Mouse (Mus musculus) macrophage (primary cell): ENCODE results near the gene Cnnm4. TPM values are rescaled to one million over a fixed set of nuclear protein-coding genes. Genes with fewer than 3 reads are reported as not detected.
A peak's percentile ranks its signal among the peaks of the same experiment; 100 is the strongest.

Source experiments
- H3K27ac ChIP-seq: fragments of 350-480 bp; formaldehyde crosslinking; 2 replicates; pipeline ENCODE4 v1.9.0; 2021
- H3K36me3 ChIP-seq: fragments of 350-480 bp; formaldehyde crosslinking; 2 replicates; pipeline ENCODE4 v1.9.0; 2021; ENCODE audit errors: inconsistent target
- H3K4me3 ChIP-seq: fragments of 350-480 bp; formaldehyde crosslinking; 2 replicates; pipeline ENCODE4 v1.9.0; 2021; ENCODE audit errors: inconsistent target
- H3K79me2 ChIP-seq: fragments of 350-480 bp; formaldehyde crosslinking; 2 replicates; pipeline ENCODE4 v1.9.0; 2021; ENCODE audit errors: inconsistent target
- WGBS: methylation state at CpG from one replicate; pipeline ENCODE4 v1.1.7; 2026; ENCODE audit warnings: inconsistent platforms; ENCODE audit not compliant: missing documents; 5-methylcytosine and 5-hydroxymethylcytosine counted together
- polyA plus RNA-seq: library from polyadenylated mRNA; stranded (reverse); fragments of 250-400 nt; gene quantifications from 3 replicates; pipeline ENCODE4 v1.2.4, GENCODE M21; 2018; ENCODE audit warnings: inconsistent platforms

Cnnm4 gene
- polyA plus RNA-seq, 1 experiment from 2014 or later: 3.0 TPM

DNA sequence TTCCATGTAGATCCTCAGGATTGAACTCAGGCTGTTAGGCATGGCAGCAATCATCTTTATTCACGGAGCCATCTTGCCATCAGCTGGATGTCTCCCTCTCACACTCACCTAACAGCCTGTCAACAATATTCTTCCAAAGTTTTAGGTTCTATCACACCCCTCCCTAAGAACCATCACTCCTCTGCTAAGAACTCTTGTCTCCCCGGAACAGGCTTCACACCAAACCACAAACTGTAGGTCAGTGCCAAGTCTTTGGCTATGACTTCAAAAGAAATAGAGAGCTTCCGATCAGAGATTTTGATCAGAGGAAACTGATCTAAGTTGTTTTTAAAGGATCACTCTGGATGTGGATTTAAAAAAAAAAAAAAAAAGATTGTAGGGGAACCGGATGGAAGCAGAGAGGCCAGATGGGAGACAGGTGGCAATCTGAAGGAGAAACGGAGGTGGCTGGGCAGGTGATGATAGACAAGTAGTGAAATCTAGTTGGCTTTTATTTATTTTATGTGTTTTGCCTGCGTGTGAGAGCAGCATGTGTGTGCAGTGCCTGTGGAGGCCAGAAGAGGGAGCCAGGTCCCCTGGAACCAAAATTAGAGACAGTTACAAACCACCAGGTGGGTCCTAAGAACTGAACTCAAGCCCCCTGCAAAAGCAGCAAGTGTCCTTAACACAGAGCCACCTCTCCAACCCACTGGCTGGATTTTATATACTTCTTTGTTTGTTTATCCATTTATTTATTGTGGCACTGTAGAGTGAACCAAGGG lies 17.2 kb upstream of the Cnnm4 start:
- no peaks in the 10 kb centered on the region for H3K79me2 ChIP-seq
- H3K27ac ChIP-seq: no peak overlapping the region
- no peak overlapping the region for H3K4me3 ChIP-seq
- 85% methylated on average over 6 of the region's 6 CpGs for WGBS
- no peaks in the 10 kb centered on the region for H3K36me3 ChIP-seq

DNA sequence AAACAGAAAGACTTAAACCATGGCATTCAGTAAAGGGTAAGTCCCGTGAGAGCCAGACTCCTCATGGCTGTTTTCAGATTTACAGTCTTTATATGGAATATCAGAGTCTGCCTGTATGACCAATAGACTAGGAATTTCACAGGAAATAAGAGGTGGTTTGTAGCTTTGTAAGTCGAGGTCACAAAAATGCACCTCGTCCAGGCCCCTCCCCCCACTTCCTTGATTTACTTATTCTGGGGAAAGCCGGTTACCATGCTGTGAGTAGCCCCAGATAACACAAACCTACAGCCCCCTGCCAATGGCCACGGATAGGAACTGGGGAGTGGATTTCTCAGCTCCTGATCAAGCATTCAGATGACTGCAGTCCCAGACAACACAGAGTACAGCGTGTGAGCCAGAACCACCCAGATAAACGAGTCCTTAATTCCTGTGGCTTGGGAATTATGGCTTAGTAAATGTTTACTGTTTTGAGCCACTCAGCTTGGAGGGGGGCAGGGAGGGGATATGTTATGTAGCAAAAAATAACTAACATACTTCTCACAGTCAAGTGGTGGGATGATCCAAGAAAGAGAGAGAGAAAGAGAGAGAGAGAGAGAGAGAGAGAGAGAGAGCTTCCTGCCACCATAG lies 13.9 kb upstream of the Cnnm4 start:
- WGBS: 49% methylated on average over 7 of the region's 7 CpGs
- Histone ChIP-seq H3K4me3 (no peak overlapping the region), H3K27ac (no peak overlapping the region), H3K79me2 (no peaks in the 10 kb centered on the region), H3K36me3 (no peaks in the 10 kb centered on the region)

DNA sequence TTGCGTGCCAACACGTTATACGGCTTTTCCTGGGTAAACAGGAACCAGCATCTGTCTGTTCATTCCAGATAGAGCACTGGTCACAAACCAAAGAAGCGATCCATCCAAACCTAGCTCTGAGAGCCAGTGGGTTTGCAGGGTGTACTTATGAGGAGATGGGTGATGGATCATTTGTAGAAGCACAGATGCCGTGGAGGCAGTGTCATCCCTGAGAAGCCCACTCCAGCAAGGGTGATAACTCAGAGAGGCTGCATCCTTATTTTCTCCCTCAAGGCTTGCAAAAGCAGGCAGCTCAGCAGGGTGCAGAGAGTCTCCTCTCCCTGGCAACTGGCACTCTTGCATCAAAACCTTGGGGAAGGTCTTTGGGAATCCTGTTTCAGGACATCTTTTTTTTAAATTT lies 13.3 kb upstream of the Cnnm4 start:
- Histone ChIP-seq H3K4me3 (no peak overlapping the region), H3K36me3 (no peaks in the 10 kb centered on the region), H3K27ac (no peak overlapping the region), H3K79me2 (no peaks in the 10 kb centered on the region)
- WGBS: 61% methylated on average over 5 of the region's 5 CpGs

DNA sequence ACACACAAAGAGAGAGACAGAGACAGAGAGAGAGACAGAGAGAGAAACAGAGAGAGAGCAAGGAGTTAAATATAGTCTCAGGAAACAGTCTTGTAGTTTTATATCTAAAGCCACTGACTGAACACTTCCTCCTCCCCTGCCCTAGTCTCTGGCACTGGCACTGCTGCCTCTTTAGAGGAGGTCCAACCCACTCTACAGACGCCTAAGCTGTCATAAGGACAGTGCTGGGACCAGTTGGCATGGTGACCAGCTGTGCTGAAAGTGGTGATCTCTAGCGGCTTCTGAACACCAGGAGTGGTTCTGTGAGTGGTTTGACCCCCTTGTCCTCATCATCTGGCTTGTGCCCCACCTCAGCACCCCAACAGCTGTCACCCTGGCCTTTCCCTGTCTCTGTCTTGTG lies 9.6 kb upstream of the Cnnm4 start:
- 3% methylated on average over 2 of the region's 2 CpGs for WGBS
- no peaks in the 10 kb centered on the region for H3K36me3 ChIP-seq
- no peak overlapping the region for H3K4me3 ChIP-seq
- H3K79me2 ChIP-seq: no peaks in the 10 kb centered on the region
- H3K27ac ChIP-seq: 0 out of 2 replicates have a peak overlapping the region, but pooled peaks have one; percentile 7

DNA sequence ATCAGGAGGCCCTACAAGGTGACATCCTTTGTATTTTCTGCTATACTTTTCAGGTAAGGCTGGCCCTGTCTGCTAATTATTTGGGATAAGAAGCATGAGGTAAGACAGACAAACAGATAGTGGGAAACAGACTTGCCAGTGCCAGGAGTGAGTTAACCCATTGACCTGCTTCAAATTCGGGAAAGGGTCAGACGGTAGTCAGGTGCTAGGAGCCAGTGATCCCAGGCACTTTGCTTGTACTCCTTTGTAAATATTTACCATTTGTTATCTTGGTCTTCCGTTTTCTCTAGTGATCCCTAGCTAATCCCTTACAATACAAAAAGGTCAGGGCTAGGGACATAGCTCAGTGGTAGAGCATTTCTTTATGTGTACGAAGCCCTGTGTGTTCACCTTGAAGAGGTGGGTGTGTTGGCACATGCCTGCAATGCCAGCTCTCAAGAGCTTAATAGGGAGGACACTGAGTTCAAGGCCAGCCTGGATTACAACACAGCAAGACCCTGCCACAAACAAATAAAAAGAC lies 5.7 kb upstream of the Cnnm4 start:
- Histone ChIP-seq H3K36me3 (no peaks in the 10 kb centered on the region), H3K27ac (no peak overlapping the region), H3K4me3 (no peak overlapping the region), H3K79me2 (no peaks in the 10 kb centered on the region)
- WGBS: 94% methylated on average over 4 of the region's 4 CpGs

DNA sequence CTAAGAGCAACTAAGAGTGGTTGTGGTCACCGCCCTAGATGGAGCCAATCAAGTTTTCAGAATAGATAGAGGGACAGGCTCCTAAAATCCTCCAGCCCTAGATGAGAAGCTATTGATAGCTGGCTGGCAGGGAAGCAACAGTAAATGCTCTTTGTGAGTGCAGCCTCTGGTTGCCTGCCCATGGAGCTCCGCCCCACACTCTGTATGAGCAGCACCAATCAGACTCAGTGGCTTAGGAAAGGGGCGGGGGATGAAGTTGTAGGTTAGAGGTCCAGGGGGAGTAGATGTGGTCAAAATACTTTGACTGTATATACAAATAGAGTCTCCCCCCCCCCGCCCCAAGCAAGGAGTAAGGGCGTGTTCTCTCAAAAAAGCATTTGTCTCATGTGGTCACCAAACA lies 4.0 kb upstream of the Cnnm4 start:
- Histone ChIP-seq H3K79me2 (peaks cover 4% of the 10 kb centered on the region; the same call in 1 of the 2 replicates), H3K27ac (no peak overlapping the region), H3K4me3 (no peak overlapping the region), H3K36me3 (no peaks in the 10 kb centered on the region)
- WGBS: 96% methylated on average over 4 of the region's 5 CpGs

DNA sequence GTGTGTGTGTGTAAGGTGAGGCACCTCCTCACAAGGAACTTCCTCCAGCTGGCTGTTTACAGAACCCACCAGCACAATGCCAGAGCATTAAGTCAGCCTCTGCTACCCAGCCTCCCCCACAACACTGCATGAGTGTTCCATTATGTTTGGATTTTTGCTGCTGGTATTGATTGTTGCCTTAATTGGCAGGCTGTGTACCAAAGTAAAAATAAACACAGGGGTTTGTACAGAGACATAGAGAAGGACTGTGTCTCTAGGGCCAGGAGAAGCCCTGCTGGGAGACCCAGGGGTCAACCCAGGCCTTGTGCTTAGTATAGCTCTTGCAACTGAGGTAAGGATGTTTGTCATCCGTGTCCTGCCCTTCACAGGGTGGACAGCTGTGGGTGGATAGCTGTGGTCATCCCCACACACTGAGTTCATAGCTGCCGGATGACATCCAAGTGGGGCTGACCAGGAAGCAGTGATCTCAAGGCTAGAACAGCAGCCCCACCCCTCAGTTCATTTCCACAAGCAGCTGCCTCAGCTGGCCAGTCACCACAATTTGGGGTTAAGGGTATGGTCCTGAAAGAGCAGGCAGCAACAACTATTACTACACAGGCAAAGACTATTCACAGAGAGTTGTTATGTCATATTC lies 1.5 kb upstream of the Cnnm4 start:
- WGBS: 63% methylated on average over 2 of the region's 2 CpGs
- Histone ChIP-seq H3K36me3 (no peaks in the 10 kb centered on the region), H3K27ac (peak overlapping the region; percentile 89), H3K4me3 (no peak overlapping the region), H3K79me2 (peaks cover 27% of the 10 kb centered on the region; the same call in 1 of the 2 replicates)

DNA sequence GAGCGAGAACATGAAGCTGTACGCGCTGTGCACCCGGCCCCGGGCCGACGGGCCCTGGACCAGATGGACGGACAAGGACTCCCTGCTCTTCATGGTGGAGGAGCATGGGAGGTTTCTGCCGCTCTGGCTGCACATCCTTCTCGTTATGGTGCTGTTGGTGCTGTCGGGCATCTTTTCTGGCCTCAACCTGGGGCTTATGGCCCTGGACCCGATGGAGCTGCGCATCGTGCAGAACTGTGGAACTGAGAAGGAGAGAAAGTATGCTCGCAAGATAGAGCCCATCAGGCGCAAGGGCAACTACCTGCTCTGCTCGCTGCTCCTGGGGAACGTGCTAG lies 653 bp downstream of the Cnnm4 start:
- Histone ChIP-seq H3K4me3 (peak overlapping the region; percentile 53), H3K79me2 (peaks cover 28% of the 10 kb centered on the region; the same call in 1 of the 2 replicates), H3K36me3 (no peaks in the 10 kb centered on the region), H3K27ac (no peak overlapping the region)
- 13% methylated on average over 18 of the region's 18 CpGs for WGBS

DNA sequence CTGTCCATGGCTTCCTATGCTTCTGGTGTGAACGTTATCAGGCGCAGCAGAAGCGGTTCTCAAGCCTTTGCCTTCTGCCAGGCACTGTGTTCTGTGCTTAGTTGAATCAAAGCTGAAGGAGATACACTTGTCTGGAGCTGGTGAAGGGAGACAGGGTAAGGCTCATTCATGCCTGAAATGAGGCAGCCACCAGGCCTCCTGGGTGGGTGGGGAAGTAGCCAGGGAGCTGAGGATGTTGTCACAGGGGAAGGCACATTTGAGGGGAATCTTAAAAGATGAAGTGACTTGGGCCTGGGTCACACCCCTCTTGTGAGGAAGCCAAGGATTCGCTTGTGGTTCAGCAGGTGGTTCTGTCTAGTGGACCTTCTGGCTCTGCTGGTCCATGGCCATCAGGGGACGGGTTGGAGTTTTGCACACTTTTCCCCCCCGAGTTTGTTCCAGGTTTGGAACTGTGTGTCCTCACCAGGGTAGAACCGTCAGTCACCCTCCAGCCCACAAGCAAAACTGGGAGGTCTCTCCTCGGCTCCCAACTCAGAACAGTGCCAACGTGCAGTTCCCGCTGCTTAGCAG lies 1.9 kb downstream of the Cnnm4 start:
- 48% methylated on average over 10 of the region's 10 CpGs for WGBS
- no peak overlapping the region for H3K4me3 ChIP-seq
- no peaks in the 10 kb centered on the region for H3K36me3 ChIP-seq
- H3K27ac ChIP-seq: no peak overlapping the region
- peaks cover 40% of the 10 kb centered on the region; the same call in 1 of the 2 replicates for H3K79me2 ChIP-seq

DNA sequence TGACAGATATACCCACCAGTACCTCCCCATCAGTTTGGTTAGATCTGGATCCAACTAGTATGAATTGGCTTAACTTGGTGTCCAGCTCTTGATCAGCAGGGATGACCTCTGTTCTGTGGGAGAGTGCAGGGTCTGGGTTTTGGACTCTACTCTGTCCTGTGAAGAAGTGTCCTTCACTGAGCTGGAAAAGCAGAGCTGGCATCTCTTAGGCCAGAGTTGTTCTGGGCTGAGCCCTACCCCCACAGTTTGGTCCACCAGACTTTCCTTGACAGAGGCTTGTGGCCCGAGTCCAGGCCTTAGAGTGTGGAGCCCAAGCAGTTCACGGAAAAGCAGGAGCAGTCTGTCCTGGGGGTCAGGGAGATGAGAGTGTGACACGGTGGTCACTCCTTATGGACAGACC lies 3.2 kb downstream of the Cnnm4 start:
- H3K36me3 ChIP-seq: no peaks in the 10 kb centered on the region
- no peak overlapping the region for H3K27ac ChIP-seq
- 79% methylated on average over 2 of the region's 3 CpGs for WGBS
- peaks cover 42% of the 10 kb centered on the region; the same call in 1 of the 2 replicates for H3K79me2 ChIP-seq
- no peak overlapping the region for H3K4me3 ChIP-seq

DNA sequence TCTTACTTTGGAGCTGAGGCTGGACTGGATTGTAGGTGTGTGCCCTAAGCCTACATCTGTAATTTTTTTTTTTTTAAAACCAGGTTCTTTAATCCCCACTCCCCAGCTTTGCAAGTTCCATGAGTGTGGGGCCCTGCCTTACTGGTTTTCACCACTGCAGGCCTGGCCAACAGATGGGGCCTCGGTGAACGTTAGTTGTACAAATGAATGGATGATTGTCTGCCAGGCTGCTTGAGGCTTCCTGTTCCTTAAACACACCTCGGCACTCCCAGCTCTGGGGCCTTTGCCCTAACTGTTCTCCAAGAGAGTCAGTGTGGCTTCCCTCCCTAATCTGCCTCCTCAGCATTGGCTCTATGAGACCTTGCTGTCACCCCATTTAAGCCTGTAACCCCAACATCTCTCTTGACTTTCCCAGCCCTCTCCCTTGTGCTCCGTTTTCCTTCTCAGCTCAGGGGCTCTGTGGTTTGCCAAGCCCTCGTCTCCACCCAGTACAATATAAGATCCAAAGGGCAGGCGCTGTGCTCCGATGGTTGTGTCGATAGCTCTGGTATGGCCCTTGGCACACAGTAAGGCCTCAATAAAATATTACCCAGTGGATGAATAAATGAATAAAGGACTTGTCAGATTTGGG lies 4.2 kb downstream of the Cnnm4 start:
- H3K27ac ChIP-seq: no peak overlapping the region
- 48% methylated on average over 8 of the region's 8 CpGs for WGBS
- no peak overlapping the region for H3K4me3 ChIP-seq
- H3K36me3 ChIP-seq: no peaks in the 10 kb centered on the region
- peaks cover 47% of the 10 kb centered on the region; the same call in 1 of the 2 replicates for H3K79me2 ChIP-seq

DNA sequence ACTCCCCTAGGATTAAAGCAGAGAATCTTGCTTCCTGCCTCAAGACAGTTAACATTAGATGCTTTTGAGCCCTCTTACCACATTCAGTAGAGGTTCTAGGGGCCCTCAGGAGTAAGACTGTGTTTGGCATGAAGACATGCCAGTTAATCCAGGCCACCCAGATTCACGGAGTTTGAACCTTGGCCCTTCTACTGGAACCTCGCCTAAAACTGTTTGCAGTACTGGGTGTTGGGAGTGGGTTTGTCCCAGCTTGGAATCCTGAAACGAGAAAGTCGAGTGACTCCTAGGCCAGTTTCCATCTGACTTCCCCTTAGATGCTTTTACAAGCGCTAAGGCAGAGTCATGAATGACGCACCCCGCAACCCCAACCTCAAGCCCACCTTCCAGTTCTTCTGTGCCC lies 5.0 kb downstream of the Cnnm4 start:
- WGBS: 91% methylated on average over 7 of the region's 7 CpGs
- no peaks in the 10 kb centered on the region for H3K36me3 ChIP-seq

DNA sequence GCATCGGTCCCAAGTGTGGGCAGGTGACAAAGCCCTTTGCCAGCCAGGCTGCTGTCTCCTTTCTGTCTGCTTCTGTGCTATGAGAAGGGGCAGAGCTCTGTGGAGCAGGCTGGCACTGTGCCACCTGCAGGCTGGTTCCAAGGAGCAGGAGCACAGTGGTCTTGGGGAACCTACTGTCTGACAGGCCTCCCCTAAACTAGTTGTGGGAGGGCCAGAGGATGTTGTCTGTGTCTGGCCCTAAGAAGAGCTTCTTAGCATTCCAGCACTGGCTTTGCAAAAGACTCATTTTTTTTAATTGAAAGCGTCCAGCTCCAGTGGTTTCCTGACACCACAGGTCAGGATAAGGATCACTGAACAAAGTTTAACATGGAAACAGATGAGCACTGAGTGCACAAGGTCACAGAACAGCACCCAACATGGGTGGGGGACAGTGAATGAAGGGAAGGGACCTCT lies 6.9 kb downstream of the Cnnm4 start:
- 100% methylated on average over 2 of the region's 2 CpGs for WGBS

More for the DNA sequence above, 5.0 kb downstream of the Cnnm4 start:
- Histone ChIP-seq H3K4me3 (no peak overlapping the region), H3K27ac (no peak overlapping the region), H3K79me2 (peaks cover 47% of the 10 kb centered on the region; the same call in 1 of the 2 replicates)

More for the DNA sequence above, 6.9 kb downstream of the Cnnm4 start:
- H3K4me3 ChIP-seq: no peak overlapping the region
- no peak overlapping the region for H3K27ac ChIP-seq
- no peaks in the 10 kb centered on the region for H3K36me3 ChIP-seq
- H3K79me2 ChIP-seq: peaks cover 34% of the 10 kb centered on the region; the same call in 1 of the 2 replicates
